Mouse (Mus musculus) hindbrain, embryonic 11.5 days (tissue): ENCODE results near the gene Adarb2. TPM values are rescaled to one million over a fixed set of nuclear protein-coding genes. Genes with fewer than 3 reads are reported as not detected.

ENCODE experiments used
- ATAC-seq: fragments of 200-750 bp; cut with Nextera tagmentation; 2 replicates; pipeline ENCODE4 v1.8.0; 2017; ENCODE audit warnings: mild to moderate bottlenecking, moderate TSS enrichment, moderate library complexity; ENCODE audit not compliant: low FRiP score
- DNase-seq: peaks from one replicate; pipeline ENCODE4 v3.0.0-alpha.2; 2015; ENCODE audit warnings: low spot score
- H3K27ac ChIP-seq: fragments of 300-500 bp; sonication (generic); 2 replicates; pipeline ENCODE4 v1.5.1; 2014; ENCODE audit warnings: mild to moderate bottlenecking, low read depth, low read length
- H3K27me3 ChIP-seq: fragments of 300-500 bp; sonication (generic); 2 replicates; pipeline ENCODE4 v1.6.1; 2014; ENCODE audit warnings: mild to moderate bottlenecking, low read length, moderate library complexity, mixed read lengths; ENCODE audit not compliant: control insufficient read depth, insufficient read depth
- H3K36me3 ChIP-seq: fragments of 300-500 bp; sonication (generic); 2 replicates; pipeline ENCODE4 v1.6.1; 2014; ENCODE audit warnings: mild to moderate bottlenecking, low read length, moderate library complexity, mixed read lengths; ENCODE audit not compliant: control insufficient read depth, insufficient read depth
- H3K4me1 ChIP-seq: fragments of 300-500 bp; sonication (generic); replicated peaks from 2 replicates; pipeline ENCODE4 v1.6.1; 2014; ENCODE audit warnings: low read length, mixed read lengths; ENCODE audit not compliant: control insufficient read depth, insufficient read depth
- H3K4me2 ChIP-seq: fragments of 300-500 bp; sonication (generic); replicated peaks from 2 replicates; pipeline ENCODE4 v1.6.1; 2014; ENCODE audit warnings: mild to moderate bottlenecking, low read depth, low read length
- H3K4me3 ChIP-seq: fragments of 300-500 bp; sonication (generic); 2 replicates; pipeline ENCODE4 v1.5.1; 2014; ENCODE audit warnings: low read depth, low read length
- H3K9ac ChIP-seq: fragments of 300-500 bp; sonication (generic); 2 replicates; pipeline ENCODE4 v1.6.1; 2014; ENCODE audit warnings: low read depth, low read length
- H3K9me3 ChIP-seq: fragments of 300-500 bp; sonication (generic); 2 replicates; pipeline ENCODE4 v1.6.1; 2016; ENCODE audit warnings: low read length; ENCODE audit not compliant: control insufficient read depth
- WGBS: fragments of 180-500 bp; shearing (Covaris S2); extraction: QIAGEN DNeasy Blood & Tissue Kit; methylation state at CpG from one replicate; pipeline ENCODE4 v1.1.7; 2014; 5-methylcytosine and 5-hydroxymethylcytosine counted together
- polyA plus RNA-seq: library from polyadenylated mRNA; unstranded; fragments of >200 nt; fragmentation: Nextera tagmentation; extraction: Ambion mirVana; gene quantifications from 2 replicates; pipeline ENCODE4 v1.2.1, GENCODE M21; 2014

Gene Adarb2
- polyA plus RNA-seq, 1 experiment from 2014 or later: 19.3 TPM

- DNase-seq (no peak), ATAC-seq (no peak)
- no peaks in the 10 kb centered on the region for H3K4me1 ChIP-seq
- H3K9me3 ChIP-seq: no peaks in the 10 kb centered on the region
- no peak overlapping the region for H3K4me2 ChIP-seq
- no peaks in the 10 kb centered on the region for H3K27me3 ChIP-seq
- H3K4me3 ChIP-seq: no peak overlapping the region
- H3K36me3 ChIP-seq: no peaks in the 10 kb centered on the region
- no peak overlapping the region for H3K27ac ChIP-seq
- no peak overlapping the region for H3K9ac ChIP-seq
Measured at GRCm38 (mm10) chr13:8352341-8352740, 149.7 kb downstream of the Adarb2 start.

GRCm38 (mm10) chr13:8352952-8353351 is 150.3 kb downstream of the Adarb2 start:
- Histone ChIP-seq H3K4me1 (no peaks in the 10 kb centered on the region), H3K4me3 (no peak overlapping the region), H3K9me3 (no peaks in the 10 kb centered on the region), H3K27me3 (no peaks in the 10 kb centered on the region), H3K9ac (no peak overlapping the region), H3K4me2 (no peak overlapping the region), H3K36me3 (no peaks in the 10 kb centered on the region), H3K27ac (no peak overlapping the region)
- DNase-seq (no peak), ATAC-seq (no peak)

GRCm38 (mm10) chr13:8365523-8365922 is 162.9 kb downstream of the Adarb2 start:
- Histone ChIP-seq H3K27ac (no peak overlapping the region), H3K27me3 (no peaks in the 10 kb centered on the region), H3K9ac (no peak overlapping the region), H3K4me3 (no peak overlapping the region), H3K36me3 (no peaks in the 10 kb centered on the region), H3K9me3 (no peaks in the 10 kb centered on the region), H3K4me2 (no peak overlapping the region), H3K4me1 (no peaks in the 10 kb centered on the region)
- no peak for DNase-seq
- 88% methylated on average over 1 of the region's 1 CpGs for WGBS
- no peak for ATAC-seq

GRCm38 (mm10) chr13:8366087-8366486 is 163.4 kb downstream of the Adarb2 start:
- no peak overlapping the region for H3K4me2 ChIP-seq
- WGBS: 82% methylated on average over 4 of the region's 4 CpGs

GRCm38 (mm10) chr13:8369868-8370387 is 167.3 kb downstream of the Adarb2 start:
- Histone ChIP-seq H3K4me1 (no peaks in the 10 kb centered on the region), H3K36me3 (no peaks in the 10 kb centered on the region), H3K27ac (no peak overlapping the region), H3K4me3 (no peak overlapping the region), H3K4me2 (no peak overlapping the region), H3K9ac (no peak overlapping the region), H3K9me3 (no peaks in the 10 kb centered on the region), H3K27me3 (no peaks in the 10 kb centered on the region)
- 90% methylated on average over 7 of the region's 7 CpGs for WGBS
- DNase-seq (no peak), ATAC-seq (no peak)

More at GRCm38 (mm10) chr13:8366087-8366486, 163.4 kb downstream of the Adarb2 start:
- Histone ChIP-seq H3K9me3 (no peaks in the 10 kb centered on the region), H3K4me1 (no peaks in the 10 kb centered on the region), H3K27ac (no peak overlapping the region), H3K4me3 (no peak overlapping the region), H3K9ac (no peak overlapping the region), H3K27me3 (no peaks in the 10 kb centered on the region), H3K36me3 (no peaks in the 10 kb centered on the region)
- ATAC-seq (no peak), DNase-seq (no peak)

- DNase-seq: no peak
- Histone ChIP-seq H3K27me3 (no peaks in the 10 kb centered on the region), H3K9me3 (no peaks in the 10 kb centered on the region), H3K36me3 (no peaks in the 10 kb centered on the region), H3K4me1 (no peaks in the 10 kb centered on the region), H3K4me2 (no peak overlapping the region), H3K4me3 (no peak overlapping the region), H3K27ac (no peak overlapping the region), H3K9ac (no peak overlapping the region)
- 50% methylated on average over 1 of the region's 1 CpGs for WGBS
- ATAC-seq: no peak
Measured at GRCm38 (mm10) chr13:8388541-8388940, 185.9 kb downstream of the Adarb2 start.

GRCm38 (mm10) chr13:8400265-8401041 is 197.8 kb downstream of the Adarb2 start:
- no peak for DNase-seq
- H3K27me3 ChIP-seq: no peaks in the 10 kb centered on the region
- no peaks in the 10 kb centered on the region for H3K4me1 ChIP-seq
- no peaks in the 10 kb centered on the region for H3K9me3 ChIP-seq
- ATAC-seq: no peak
- no peaks in the 10 kb centered on the region for H3K36me3 ChIP-seq
- no peak overlapping the region for H3K4me2 ChIP-seq
- H3K4me3 ChIP-seq: no peak overlapping the region
- H3K27ac ChIP-seq: no peak overlapping the region
- no peak overlapping the region for H3K9ac ChIP-seq
- WGBS: 77% methylated on average over 4 of the region's 4 CpGs

- no peaks in the 10 kb centered on the region for H3K36me3 ChIP-seq
- DNase-seq (no peak), ATAC-seq (no peak)
- no peak overlapping the region for H3K4me2 ChIP-seq
- H3K27ac ChIP-seq: no peak overlapping the region
- H3K9me3 ChIP-seq: no peaks in the 10 kb centered on the region
- WGBS: 83% methylated on average over 3 of the region's 3 CpGs
- no peak overlapping the region for H3K4me3 ChIP-seq
- no peaks in the 10 kb centered on the region for H3K4me1 ChIP-seq
- H3K9ac ChIP-seq: no peak overlapping the region
- H3K27me3 ChIP-seq: no peaks in the 10 kb centered on the region
Measured at GRCm38 (mm10) chr13:8402324-8402873, 199.7 kb downstream of the Adarb2 start.

- H3K4me3 ChIP-seq: no peak overlapping the region
- H3K4me2 ChIP-seq: no peak overlapping the region
- no peak overlapping the region for H3K27ac ChIP-seq
- DNase-seq (no peak), ATAC-seq (no peak)
- no peaks in the 10 kb centered on the region for H3K9me3 ChIP-seq
- no peak overlapping the region for H3K9ac ChIP-seq
- H3K36me3 ChIP-seq: no peaks in the 10 kb centered on the region
- WGBS: 80% methylated on average over 6 of the region's 6 CpGs
- no peaks in the 10 kb centered on the region for H3K4me1 ChIP-seq
- no peaks in the 10 kb centered on the region for H3K27me3 ChIP-seq
Measured at GRCm38 (mm10) chr13:8406020-8406419, 203.4 kb downstream of the Adarb2 start.
